Mouse (Mus musculus) ES-E14 (cell line): ENCODE results near the gene Mfsd2a.

Source experiments
- HCFC1 ChIP-seq: IDR thresholded peaks from 2 replicates; pipeline ENCODE4 v1.6.1; 2012; ENCODE audit warnings: low read length, inconsistent platforms, borderline replicate concordance; ENCODE audit not compliant: insufficient read depth
- ZC3H11A ChIP-seq: IDR thresholded peaks from 2 replicates; pipeline ENCODE4 v1.6.1; 2012; ENCODE audit warnings: low read depth, mild to moderate bottlenecking, inconsistent platforms, low read length, borderline replicate concordance

- no peak for TF ChIP-seq HCFC1
- TF ChIP-seq ZC3H11A: no peak
Observed at GRCm38 (mm10) chr4:122933051-122933591, 27.9 kb downstream of the Mfsd2a start.
